Mouse (Mus musculus): Measurements from ENCODE around the gene Tmem204.

- TF ChIP-seq CTCF (IDR thresholded peaks at IDR 0.05; ENCODE audit: low read depth) (no peak), EP300 (IDR thresholded peaks at IDR 0.05; ENCODE audit: low read depth) (no peak)
These were observed 19.5 kb downstream of the Tmem204 start for GRCm38 (mm10) chr17:25063872-25064271.

Data from liver, postnatal 0 days (tissue).